Mouse (Mus musculus): ENCODE data around the gene Nfib. TPM values are rescaled to one million over a fixed set of nuclear protein-coding genes. Genes with fewer than 3 reads are reported as not detected.

Nfib gene
- polyA plus RNA-seq, 1 experiment from 2014 or later, result 52.8 TPM

GRCm38 (mm10) chr4:82474334-82474733 is 231.2 kb downstream of the Nfib start:
- Histone ChIP-seq H3K4me1 (peaks cover 6% of the 10 kb centered on the region; the same call in 1 of the 2 replicates), H3K9ac (no peak overlapping the region), H3K36me3 (replicated peaks) (no peaks in the 10 kb centered on the region), H3K4me2 (no peak overlapping the region), H3K9me3 (no peaks in the 10 kb centered on the region), H3K4me3 (no peak overlapping the region), H3K27me3 (replicated peaks) (no peaks in the 10 kb centered on the region), H3K27ac (no peak overlapping the region)
- 84% methylated on average over 5 of the region's 5 CpGs for WGBS
- no peak for ATAC-seq (replicated peaks)

GRCm38 (mm10) chr4:82470938-82471320 is 234.6 kb downstream of the Nfib start:
- Histone ChIP-seq H3K27ac (no peak overlapping the region), H3K9me3 (no peaks in the 10 kb centered on the region), H3K36me3 (replicated peaks) (no peaks in the 10 kb centered on the region), H3K9ac (no peak overlapping the region), H3K4me3 (no peak overlapping the region), H3K4me2 (no peak overlapping the region), H3K27me3 (replicated peaks) (no peaks in the 10 kb centered on the region), H3K4me1 (0 out of 2 replicates have a peak, but pooled peaks cover 2% of the 10 kb centered on the region)
- 85% methylated on average over 3 of the region's 3 CpGs for WGBS
- no peak for ATAC-seq (replicated peaks)

- no peak for ATAC-seq (replicated peaks)
- Histone ChIP-seq H3K27me3 (replicated peaks) (no peaks in the 10 kb centered on the region), H3K27ac (no peak overlapping the region), H3K9me3 (no peaks in the 10 kb centered on the region), H3K36me3 (replicated peaks) (no peaks in the 10 kb centered on the region), H3K4me3 (no peak overlapping the region), H3K4me2 (no peak overlapping the region), H3K4me1 (0 out of 2 replicates have a peak, but pooled peaks cover 2% of the 10 kb centered on the region), H3K9ac (no peak overlapping the region)
- WGBS, result 77% methylated on average over 5 of the region's 5 CpGs
Observed at GRCm38 (mm10) chr4:82470212-82470937, 235.2 kb downstream of the Nfib start.

GRCm38 (mm10) chr4:82468944-82469343 is 236.6 kb downstream of the Nfib start:
- Histone ChIP-seq H3K36me3 (replicated peaks) (no peaks in the 10 kb centered on the region), H3K4me1 (peaks cover 10% of the 10 kb centered on the region)
- 89% methylated on average over 3 of the region's 3 CpGs for WGBS

GRCm38 (mm10) chr4:82466717-82467116 is 238.8 kb downstream of the Nfib start:
- Histone ChIP-seq H3K9me3 (no peaks in the 10 kb centered on the region), H3K27me3 (replicated peaks) (no peaks in the 10 kb centered on the region), H3K9ac (no peak overlapping the region), H3K4me3 (no peak overlapping the region), H3K4me2 (no peak overlapping the region), H3K27ac (no peak overlapping the region), H3K4me1 (peaks cover 16% of the 10 kb centered on the region), H3K36me3 (replicated peaks) (no peaks in the 10 kb centered on the region)
- no peak for ATAC-seq (replicated peaks)
- WGBS, result 73% methylated on average over 8 of the region's 8 CpGs

More at GRCm38 (mm10) chr4:82468944-82469343, 236.6 kb downstream of the Nfib start:
- Histone ChIP-seq H3K9me3 (no peaks in the 10 kb centered on the region), H3K4me2 (no peak overlapping the region), H3K9ac (no peak overlapping the region), H3K4me3 (no peak overlapping the region), H3K27ac (no peak overlapping the region), H3K27me3 (replicated peaks) (no peaks in the 10 kb centered on the region)
- ATAC-seq (replicated peaks), result no peak

- peaks cover 16% of the 10 kb centered on the region for H3K4me1 ChIP-seq
- H3K9ac ChIP-seq, result no peak overlapping the region
- 65% methylated on average over 6 of the region's 6 CpGs for WGBS
- H3K27me3 ChIP-seq (replicated peaks), result no peaks in the 10 kb centered on the region
- H3K9me3 ChIP-seq, result no peaks in the 10 kb centered on the region
- H3K27ac ChIP-seq, result no peak overlapping the region
- no peak overlapping the region for H3K4me2 ChIP-seq
- H3K4me3 ChIP-seq, result no peak overlapping the region
- no peak for ATAC-seq (replicated peaks)
- no peaks in the 10 kb centered on the region for H3K36me3 ChIP-seq (replicated peaks)
Observed at GRCm38 (mm10) chr4:82466144-82466543, 239.4 kb downstream of the Nfib start.

- peak; percentile 58 for ATAC-seq (replicated peaks)
Observed at GRCm38 (mm10) chr4:82464051-82464632, 241.4 kb downstream of the Nfib start.

GRCm38 (mm10) chr4:82463189-82463715 is 242.3 kb downstream of the Nfib start:
- Histone ChIP-seq H3K27me3 (replicated peaks) (no peaks in the 10 kb centered on the region), H3K36me3 (replicated peaks) (no peaks in the 10 kb centered on the region), H3K9me3 (no peaks in the 10 kb centered on the region), H3K9ac (no peak overlapping the region), H3K27ac (no peak overlapping the region), H3K4me2 (no peak overlapping the region), H3K4me3 (no peak overlapping the region), H3K4me1 (peaks cover 21% of the 10 kb centered on the region)
- WGBS, result 45% methylated on average over 7 of the region's 7 CpGs
- ATAC-seq (replicated peaks), result 0 out of 2 replicates have a peak, but pooled peaks have one; percentile 10

More at GRCm38 (mm10) chr4:82464051-82464632, 241.4 kb downstream of the Nfib start:
- H3K9ac ChIP-seq, result no peak overlapping the region
- H3K4me3 ChIP-seq, result no peak overlapping the region
- no peaks in the 10 kb centered on the region for H3K36me3 ChIP-seq (replicated peaks)
- H3K4me1 ChIP-seq, result peaks cover 16% of the 10 kb centered on the region
- H3K9me3 ChIP-seq, result no peaks in the 10 kb centered on the region
- no peak overlapping the region for H3K4me2 ChIP-seq
- no peaks in the 10 kb centered on the region for H3K27me3 ChIP-seq (replicated peaks)
- H3K27ac ChIP-seq, result 0 out of 2 replicates have a peak overlapping the region, but pooled peaks have one; percentile 13
- 49% methylated on average over 8 of the region's 8 CpGs for WGBS

- Histone ChIP-seq H3K9ac (no peak overlapping the region), H3K27ac (no peak overlapping the region), H3K4me1 (peaks cover 29% of the 10 kb centered on the region), H3K36me3 (replicated peaks) (no peaks in the 10 kb centered on the region), H3K27me3 (replicated peaks) (no peaks in the 10 kb centered on the region), H3K4me3 (no peak overlapping the region), H3K9me3 (no peaks in the 10 kb centered on the region), H3K4me2 (no peak overlapping the region)
- ATAC-seq (replicated peaks), result no peak
- WGBS, result 88% methylated on average over 2 of the region's 2 CpGs
Observed at GRCm38 (mm10) chr4:82461676-82462075, 243.9 kb downstream of the Nfib start.

- H3K4me2 ChIP-seq, result no peak overlapping the region
- H3K9me3 ChIP-seq, result no peaks in the 10 kb centered on the region
- H3K36me3 ChIP-seq (replicated peaks), result no peaks in the 10 kb centered on the region
- no peak overlapping the region for H3K27ac ChIP-seq
- H3K9ac ChIP-seq, result no peak overlapping the region
- no peaks in the 10 kb centered on the region for H3K27me3 ChIP-seq (replicated peaks)
- 95% methylated on average over 10 of the region's 10 CpGs for WGBS
- no peak for ATAC-seq (replicated peaks)
- H3K4me1 ChIP-seq, result peaks cover 19% of the 10 kb centered on the region
- no peak overlapping the region for H3K4me3 ChIP-seq
Observed at GRCm38 (mm10) chr4:82458895-82459294, 246.7 kb downstream of the Nfib start.

- WGBS, result 86% methylated on average over 5 of the region's 5 CpGs
- Histone ChIP-seq H3K27ac (no peak overlapping the region), H3K9me3 (no peaks in the 10 kb centered on the region), H3K9ac (no peak overlapping the region), H3K4me3 (no peak overlapping the region), H3K4me1 (peaks cover 12% of the 10 kb centered on the region), H3K27me3 (replicated peaks) (no peaks in the 10 kb centered on the region), H3K36me3 (replicated peaks) (no peaks in the 10 kb centered on the region), H3K4me2 (no peak overlapping the region)
- ATAC-seq (replicated peaks), result peak; percentile 61; the same call in 1 of the 2 replicates
Observed at GRCm38 (mm10) chr4:82456908-82457307, 248.6 kb downstream of the Nfib start.

GRCm38 (mm10) chr4:82456323-82456713 is 249.2 kb downstream of the Nfib start:
- Histone ChIP-seq H3K4me2 (no peak overlapping the region), H3K4me1 (peaks cover 12% of the 10 kb centered on the region), H3K27ac (no peak overlapping the region), H3K9me3 (no peaks in the 10 kb centered on the region), H3K27me3 (replicated peaks) (no peaks in the 10 kb centered on the region), H3K36me3 (replicated peaks) (no peaks in the 10 kb centered on the region), H3K4me3 (no peak overlapping the region), H3K9ac (no peak overlapping the region)
- WGBS, result 69% methylated on average over 3 of the region's 3 CpGs
- ATAC-seq (replicated peaks), result no peak

Measured in midbrain, embryonic 15.5 days (tissue).